Mouse (Mus musculus): ENCODE measurements around the gene Apbb2.

DNA sequence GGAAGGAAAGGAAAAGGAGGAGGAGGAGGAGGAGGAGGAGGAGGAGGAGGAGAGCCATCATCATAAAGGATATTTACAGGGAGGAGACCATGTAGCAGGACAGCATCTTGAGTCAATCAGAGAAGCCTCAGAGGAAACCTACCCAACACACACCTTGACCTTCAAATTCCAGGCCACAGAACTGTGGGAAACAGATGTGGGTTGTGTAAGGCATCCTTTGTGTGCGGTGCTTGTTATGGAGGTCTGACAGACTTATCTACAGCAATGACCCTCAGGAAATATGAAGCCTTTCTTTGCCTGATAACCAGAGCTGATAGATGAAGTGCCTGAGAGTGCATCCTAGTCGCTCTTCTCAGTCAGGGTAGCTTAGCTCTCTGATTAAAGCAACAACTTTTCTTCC, 189.5 kb downstream of the Apbb2 start:
- TF ChIP-seq POLR2A (IDR thresholded peaks at IDR 0.05; ENCODE audit: insufficient read length, low read depth) (no peak), MAX (IDR thresholded peaks at IDR 0.05; ENCODE audit: low read depth) (no peak), POLR2AphosphoS2 (IDR thresholded peaks at IDR 0.05; ENCODE audit: insufficient read length, low read depth) (no peak), REST (IDR thresholded peaks at IDR 0.05; ENCODE audit: insufficient read depth, insufficient read length) (no peak), USF1 (IDR thresholded peaks at IDR 0.05; ENCODE audit: low read depth) (no peak)
